In genomic region chr13:41890618-41891017, GRCm38 (mm10) we compare ENCODE assay signal across 24 mouse cellular contexts. TPM values are rescaled to one million over a fixed set of nuclear protein-coding genes. Genes with fewer than 3 reads are reported as not detected.
DNase-seq lines count a peak whose midpoint lies in the region; ATAC-seq and TF ChIP-seq lines count a peak whose summit lies in the region.
"Had no signal": no experiment of that assay in that cellular context is flagged by ENCODE, and none has a peak within 500 bp of the region (broad histone marks: within the 10 kb centered on the region; RNA-seq: fewer than 3 reads in every experiment).

No protein-coding gene starts in this region.

- no peaks in the 10 kb centered on the region for H3K27me3 ChIP-seq in heart, embryonic 11.5 days (ENCODE audit: control insufficient read depth, insufficient read depth, low read length)
- H3K27me3 ChIP-seq in liver, adult 2 months (ENCODE audit: control insufficient read depth, insufficient read depth, low read length): peaks cover 5% of the 10 kb centered on the region; the same call in 1 of the 2 replicates
- H3K27me3 ChIP-seq in liver, postnatal 0 days (ENCODE audit: insufficient read depth, low read length): no peaks in the 10 kb centered on the region
- H3K27me3 ChIP-seq: CH12.LX, Patski had no signal

- no peak overlapping the region for H3K9ac ChIP-seq in heart, embryonic 11.5 days (ENCODE audit: low read depth, low read length)
- H3K9ac ChIP-seq in liver, adult 2 months (ENCODE audit: low read depth, low read length): no peak overlapping the region
- no peak overlapping the region for H3K9ac ChIP-seq in liver, postnatal 0 days (replicated peaks)

- H3K79me2 ChIP-seq in liver, adult 2 months (ENCODE audit: control insufficient read depth, insufficient read depth, low read length): no peaks in the 10 kb centered on the region

- TF ChIP-seq CTCF in liver, adult 2 months (IDR thresholded peaks at IDR 0.05; ENCODE audit: low read depth, low read length): no peak
- TF ChIP-seq CTCF in liver, postnatal 0 days (IDR thresholded peaks at IDR 0.05; ENCODE audit: low read depth): no peak

- DNase-seq in heart, adult 11 months: peak; percentile 34
- peak; percentile 28 for DNase-seq in liver, adult 2 months (ENCODE audit: extremely low read depth, low read depth, low spot score)
- no peak for DNase-seq in liver, postnatal 0 days
- DNase-seq in fat pad, adult 2 months (ENCODE audit: extremely low read depth, low read depth, low spot score): peak; percentile 61
- DNase-seq in gonadal fat pad, adult 2 months (ENCODE audit: low read depth): peak; percentile 56
- no peak for DNase-seq in cerebellum, adult 8-10 months
- no peak for DNase-seq in testis, postnatal 14 days (ENCODE audit: low spot score)
- DNase-seq: adrenal gland, adult 2 months; adrenal gland, adult 8-10 months; adrenal gland, postnatal 10 days; adrenal gland, postnatal 14 days; adrenal gland, postnatal 25 days; adrenal gland, postnatal 36 days; B cell, adult 2 months; cerebellum, adult 11 months; cerebellum, adult 11-12 months had no signal

- H3K4me1 ChIP-seq in heart, embryonic 11.5 days (ENCODE audit: control insufficient read depth, insufficient read depth, low read length): no peaks in the 10 kb centered on the region
- no peaks in the 10 kb centered on the region for H3K4me1 ChIP-seq in liver, adult 2 months (ENCODE audit: control insufficient read depth, insufficient read depth, low read length)
- H3K4me1 ChIP-seq in liver, postnatal 0 days (ENCODE audit: insufficient read depth): no peaks in the 10 kb centered on the region

- H3K4me3 ChIP-seq in heart, embryonic 11.5 days (ENCODE audit: low read depth, low read length): no peak overlapping the region
- no peak overlapping the region for H3K4me3 ChIP-seq in liver, adult 2 months (ENCODE audit: insufficient read depth, low read depth, low read length)
- H3K4me3 ChIP-seq in liver, postnatal 0 days (ENCODE audit: low read depth, low read length): no peak overlapping the region

- no peaks in the 10 kb centered on the region for H3K9me3 ChIP-seq in heart, embryonic 11.5 days (replicated peaks; ENCODE audit: control insufficient read depth, low read length)
- no peaks in the 10 kb centered on the region for H3K9me3 ChIP-seq in liver, postnatal 0 days (ENCODE audit: low read length)
- H3K9me3 ChIP-seq: G1E had no signal

- ATAC-seq in heart, embryonic 11.5 days (replicated peaks; ENCODE audit: insufficient number of reproducible peaks, low FRiP score, low TSS enrichment): no peak
- ATAC-seq in liver, postnatal 0 days: no peak
- ATAC-seq: activated CD4-positive, CD25-positive, alpha-beta regulatory T cell, adult 4 months; CD4-positive, CD25-positive, alpha-beta regulatory T cell, adult 4 months; Patski had no signal

- H3K36me3 ChIP-seq in heart, embryonic 11.5 days (ENCODE audit: control insufficient read depth, insufficient read depth, low read length): no peaks in the 10 kb centered on the region
- no peaks in the 10 kb centered on the region for H3K36me3 ChIP-seq in liver, adult 2 months (ENCODE audit: control insufficient read depth, insufficient read depth, low read length)
- no peaks in the 10 kb centered on the region for H3K36me3 ChIP-seq in liver, postnatal 0 days (replicated peaks; ENCODE audit: insufficient read depth, low read length)
- H3K36me3 ChIP-seq: G1E had no signal

- WGBS in heart, embryonic 11.5 days (ENCODE audit: insufficient replicate concordance): 85% methylated on average over 4 of the region's 4 CpGs
- WGBS in liver, adult 2 months: 86% methylated on average over 4 of the region's 4 CpGs
- 86% methylated on average over 4 of the region's 4 CpGs for WGBS in liver, postnatal 0 days (ENCODE audit: insufficient replicate concordance)

- no peak overlapping the region for H3K27ac ChIP-seq in heart, embryonic 11.5 days (ENCODE audit: low read depth, low read length)
- H3K27ac ChIP-seq in liver, adult 2 months (replicated peaks; ENCODE audit: insufficient read depth, low read depth, low read length): no peak overlapping the region
- H3K27ac ChIP-seq in liver, postnatal 0 days (ENCODE audit: low read depth): no peak overlapping the region

- H3K4me2 ChIP-seq in heart, embryonic 11.5 days: no peak overlapping the region
- no peak overlapping the region for H3K4me2 ChIP-seq in liver, postnatal 0 days (ENCODE audit: low read depth, low read length)

- no peak for TF ChIP-seq EP300 in liver, postnatal 0 days (IDR thresholded peaks at IDR 0.05; ENCODE audit: low read depth)

- no peak for TF ChIP-seq POLR2A in liver, adult 2 months (IDR thresholded peaks at IDR 0.05; ENCODE audit: extremely low read depth, insufficient read depth, low read length)

RNA-seq across cellular contexts. Expression of gene Adtrp, which starts 43.1 kb away (rescaled TPM):
- not detected in 2 replicates for polyA plus RNA-seq in heart, embryonic 11.5 days (2014; fragmentation: Nextera tagmentation; extraction: Ambion mirVana)
- 267 and 323 TPM in 2 replicates for total RNA-seq in liver, adult 2 months (2014; rRNA removed)
- polyA plus RNA-seq in liver, adult 2 months (2012; rRNA removed): 193 and 251 TPM in 2 replicates
- polyA plus RNA-seq in liver, postnatal 0 days (2015; fragmentation: Nextera tagmentation; extraction: Ambion mirVana): 94.2 and 94.5 TPM in 2 replicates
- polyA plus RNA-seq in gonadal fat pad, adult 2 months (2012; rRNA removed): 8.0 and 8.8 TPM in 2 replicates
- total RNA-seq: G1E, MEL had no signal
- polyA plus RNA-seq: C2C12, G1E, Patski had no signal

Comparison
In these comparisons a context has a peak if more than half of its experiments do, and no peak if none do; other contexts are left out.
1. DNase-seq: peak in heart, adult 11 months (single experiment), liver, adult 2 months (single experiment), fat pad, adult 2 months (single experiment) and gonadal fat pad, adult 2 months (single experiment); none in liver, postnatal 0 days (single experiment), cerebellum, adult 8-10 months (single experiment) and testis, postnatal 14 days (single experiment).